Mouse (Mus musculus): ENCODE measurements around the gene Cwc27. TPM values are rescaled to one million over a fixed set of nuclear protein-coding genes. Genes with fewer than 3 reads are reported as not detected.

The Cwc27 gene
- polyA plus RNA-seq, 1 experiment = 15.9 TPM

- no peak for TF ChIP-seq POLR2A (IDR thresholded peaks at IDR 0.05; ENCODE audit: borderline replicate concordance, low read depth, low read length)
- TF ChIP-seq CTCF (IDR thresholded peaks at IDR 0.05; ENCODE audit: low read depth, low read length) = no peak
- H3K27ac ChIP-seq (ENCODE audit: insufficient read depth, low read depth, low read length) = no peak overlapping the region
- no peaks in the 10 kb centered on the region for H3K4me1 ChIP-seq (ENCODE audit: control insufficient read depth, insufficient read depth, low read length)
- no peak overlapping the region for H3K4me3 ChIP-seq (ENCODE audit: insufficient read depth, low read length)
Observed at GRCm38 (mm10) chr13:104619503-104620288, 197.2 kb downstream of the Cwc27 start.

GRCm38 (mm10) chr13:104617201-104617600 lies 199.7 kb downstream of the Cwc27 start:
- TF ChIP-seq POLR2A (IDR thresholded peaks at IDR 0.05; ENCODE audit: borderline replicate concordance, low read depth, low read length) (no peak), CTCF (IDR thresholded peaks at IDR 0.05; ENCODE audit: low read depth, low read length) (no peak)
- H3K27ac ChIP-seq (ENCODE audit: insufficient read depth, low read depth, low read length) = no peak overlapping the region
- H3K4me3 ChIP-seq (ENCODE audit: insufficient read depth, low read length) = no peak overlapping the region
- no peaks in the 10 kb centered on the region for H3K4me1 ChIP-seq (ENCODE audit: control insufficient read depth, insufficient read depth, low read length)

- TF ChIP-seq POLR2A (IDR thresholded peaks at IDR 0.05; ENCODE audit: borderline replicate concordance, low read depth, low read length) (no peak), CTCF (IDR thresholded peaks at IDR 0.05; ENCODE audit: low read depth, low read length) (no peak)
- Histone ChIP-seq H3K4me3 (ENCODE audit: insufficient read depth, low read length) (no peak overlapping the region), H3K4me1 (ENCODE audit: control insufficient read depth, insufficient read depth, low read length) (peaks cover under 1% of the 10 kb centered on the region), H3K27ac (ENCODE audit: insufficient read depth, low read depth, low read length) (no peak overlapping the region)
Observed at GRCm38 (mm10) chr13:104615999-104616810, 200.7 kb downstream of the Cwc27 start.

- Histone ChIP-seq H3K27ac (ENCODE audit: insufficient read depth, low read depth, low read length) (no peak overlapping the region), H3K4me1 (ENCODE audit: control insufficient read depth, insufficient read depth, low read length) (peaks cover 6% of the 10 kb centered on the region), H3K4me3 (ENCODE audit: insufficient read depth, low read length) (no peak overlapping the region)
- TF ChIP-seq CTCF (IDR thresholded peaks at IDR 0.05; ENCODE audit: low read depth, low read length) (no peak), POLR2A (IDR thresholded peaks at IDR 0.05; ENCODE audit: borderline replicate concordance, low read depth, low read length) (no peak)
Observed at GRCm38 (mm10) chr13:104615111-104615510, 201.8 kb downstream of the Cwc27 start.

GRCm38 (mm10) chr13:104611296-104611695 lies 205.6 kb downstream of the Cwc27 start:
- Histone ChIP-seq H3K4me3 (ENCODE audit: insufficient read depth, low read length) (peak overlapping the region; percentile 48; the same call in 1 of the 2 replicates), H3K27ac (ENCODE audit: insufficient read depth, low read depth, low read length) (peak overlapping the region; percentile 81)
- TF ChIP-seq CTCF (IDR thresholded peaks at IDR 0.05; ENCODE audit: low read depth, low read length) (no peak), POLR2A (IDR thresholded peaks at IDR 0.05; ENCODE audit: borderline replicate concordance, low read depth, low read length) (no peak)

GRCm38 (mm10) chr13:104610210-104611111 lies 206.5 kb downstream of the Cwc27 start:
- peak overlapping the region; percentile 81 for H3K27ac ChIP-seq (ENCODE audit: insufficient read depth, low read depth, low read length)

More at GRCm38 (mm10) chr13:104611296-104611695, 205.6 kb downstream of the Cwc27 start:
- H3K4me1 ChIP-seq (ENCODE audit: control insufficient read depth, insufficient read depth, low read length) = peaks cover 21% of the 10 kb centered on the region

GRCm38 (mm10) chr13:104608516-104608915 lies 208.4 kb downstream of the Cwc27 start:
- TF ChIP-seq CTCF (IDR thresholded peaks at IDR 0.05; ENCODE audit: low read depth, low read length) (no peak), POLR2A (IDR thresholded peaks at IDR 0.05; ENCODE audit: borderline replicate concordance, low read depth, low read length) (no peak)
- peaks cover 33% of the 10 kb centered on the region for H3K4me1 ChIP-seq (ENCODE audit: control insufficient read depth, insufficient read depth, low read length)
- no peak overlapping the region for H3K4me3 ChIP-seq (ENCODE audit: insufficient read depth, low read length)
- no peak overlapping the region for H3K27ac ChIP-seq (ENCODE audit: insufficient read depth, low read depth, low read length)

More at GRCm38 (mm10) chr13:104610210-104611111, 206.5 kb downstream of the Cwc27 start:
- Histone ChIP-seq H3K4me1 (ENCODE audit: control insufficient read depth, insufficient read depth, low read length) (peaks cover 27% of the 10 kb centered on the region), H3K4me3 (ENCODE audit: insufficient read depth, low read length) (peak overlapping the region; percentile 48)
- no peak for TF ChIP-seq CTCF (IDR thresholded peaks at IDR 0.05; ENCODE audit: low read depth, low read length)
- no peak for TF ChIP-seq POLR2A (IDR thresholded peaks at IDR 0.05; ENCODE audit: borderline replicate concordance, low read depth, low read length)

- no peak overlapping the region for H3K4me3 ChIP-seq (ENCODE audit: insufficient read depth, low read length)
- TF ChIP-seq CTCF (IDR thresholded peaks at IDR 0.05; ENCODE audit: low read depth, low read length) (no peak), POLR2A (IDR thresholded peaks at IDR 0.05; ENCODE audit: borderline replicate concordance, low read depth, low read length) (no peak)
- H3K4me1 ChIP-seq (ENCODE audit: control insufficient read depth, insufficient read depth, low read length) = peaks cover 33% of the 10 kb centered on the region
- no peak overlapping the region for H3K27ac ChIP-seq (ENCODE audit: insufficient read depth, low read depth, low read length)
Observed at GRCm38 (mm10) chr13:104606786-104607580, 210.0 kb downstream of the Cwc27 start.
